Mouse (Mus musculus) midbrain, embryonic 12.5 days (tissue): Measurements from ENCODE around the gene Cars2. TPM values are rescaled to one million over a fixed set of nuclear protein-coding genes. Genes with fewer than 3 reads are reported as not detected.
"Not testable (repeated sequence)": the region's sequence is repeated elsewhere in the genome, so short reads cannot be mapped to it uniquely, and the experiment has no call there.

Experiments used
- ATAC-seq: fragments of 200-750 bp; cut with Nextera tagmentation; 2 replicates; pipeline ENCODE4 v1.8.0; 2017; ENCODE audit warnings: low read depth, moderate TSS enrichment, moderate library complexity; ENCODE audit not compliant: low FRiP score
- H3K27ac ChIP-seq: fragments of 300-500 bp; sonication (generic); replicated peaks from 2 replicates; pipeline ENCODE4 v1.5.1; 2016; ENCODE audit warnings: mild to moderate bottlenecking
- H3K27me3 ChIP-seq: fragments of 300-500 bp; sonication (generic); 2 replicates; pipeline ENCODE4 v1.6.1; 2016; ENCODE audit warnings: mild to moderate bottlenecking
- H3K36me3 ChIP-seq: fragments of 300-500 bp; sonication (generic); 2 replicates; pipeline ENCODE4 v1.6.1; 2016
- H3K4me1 ChIP-seq: fragments of 300-500 bp; sonication (generic); 2 replicates; pipeline ENCODE4 v1.6.1; 2016
- H3K4me2 ChIP-seq: fragments of 300-500 bp; sonication (generic); replicated peaks from 2 replicates; pipeline ENCODE4 v1.6.1; 2016; ENCODE audit warnings: mild to moderate bottlenecking, moderate library complexity
- H3K4me3 ChIP-seq: fragments of 300-500 bp; sonication (generic); 2 replicates; pipeline ENCODE4 v1.5.1; 2016; ENCODE audit warnings: mild to moderate bottlenecking
- H3K9ac ChIP-seq: fragments of 300-500 bp; sonication (generic); replicated peaks from 2 replicates; pipeline ENCODE4 v1.6.1; 2016; ENCODE audit warnings: mild to moderate bottlenecking, moderate library complexity
- H3K9me3 ChIP-seq: fragments of 300-500 bp; sonication (generic); 2 replicates; pipeline ENCODE4 v1.6.1; 2016; ENCODE audit warnings: mild to moderate bottlenecking
- WGBS: fragments of 180-500 bp; shearing (Covaris S2); methylation state at CpG from one replicate; pipeline ENCODE4 v1.1.7; 2016; 5-methylcytosine and 5-hydroxymethylcytosine counted together
- polyA plus RNA-seq: library from polyadenylated mRNA; unstranded; fragments of >200 nt; fragmentation: Nextera tagmentation; extraction: Ambion mirVana; gene quantifications from 2 replicates; pipeline ENCODE4 v1.2.1, GENCODE M21; 2016

Cars2 gene
- polyA plus RNA-seq, 1 experiment from 2014 or later: 20.9 TPM

DNA sequence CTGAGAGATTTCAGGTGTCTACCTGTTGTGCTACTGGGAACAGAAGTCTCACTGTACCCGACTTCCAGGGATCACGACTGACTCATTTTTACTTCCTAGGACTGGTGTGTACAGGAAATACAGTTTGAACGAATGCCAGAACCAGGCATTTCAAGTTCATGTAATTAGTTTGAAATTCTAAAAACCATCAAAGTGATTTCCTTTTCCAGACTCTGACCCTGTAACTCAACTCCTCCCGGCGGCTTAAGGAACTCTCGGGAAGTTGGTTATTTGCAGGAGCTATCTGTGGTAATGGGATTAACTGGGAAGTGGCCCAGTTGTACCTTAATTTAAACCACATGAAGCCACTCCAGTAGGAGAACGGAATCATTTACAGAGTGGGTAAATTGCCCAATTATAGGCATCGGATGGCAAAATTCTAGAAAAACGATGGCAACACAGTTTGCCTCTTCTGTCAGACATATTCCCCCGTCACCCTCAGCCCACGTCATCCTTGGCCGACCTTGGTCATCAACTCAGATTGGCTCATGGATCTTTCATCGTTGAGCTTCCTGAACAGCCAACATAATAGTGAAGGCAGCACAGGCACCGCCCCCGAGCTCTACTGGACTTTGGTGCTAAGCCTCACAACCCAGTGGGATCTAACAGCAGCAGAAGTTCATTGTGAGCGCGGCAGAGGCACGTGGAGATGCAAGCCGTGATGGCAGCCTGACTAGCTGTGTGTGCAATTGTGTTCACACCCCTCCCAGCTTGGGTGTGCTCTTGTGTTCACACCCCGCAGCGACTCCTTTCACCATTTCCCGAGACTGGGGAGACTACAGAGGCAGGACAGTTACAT is 18.9 kb upstream of the Cars2 start:
- no peak for ATAC-seq
- WGBS: 88% methylated on average over 22 of the region's 22 CpGs
- no peaks in the 10 kb centered on the region for H3K27me3 ChIP-seq

DNA sequence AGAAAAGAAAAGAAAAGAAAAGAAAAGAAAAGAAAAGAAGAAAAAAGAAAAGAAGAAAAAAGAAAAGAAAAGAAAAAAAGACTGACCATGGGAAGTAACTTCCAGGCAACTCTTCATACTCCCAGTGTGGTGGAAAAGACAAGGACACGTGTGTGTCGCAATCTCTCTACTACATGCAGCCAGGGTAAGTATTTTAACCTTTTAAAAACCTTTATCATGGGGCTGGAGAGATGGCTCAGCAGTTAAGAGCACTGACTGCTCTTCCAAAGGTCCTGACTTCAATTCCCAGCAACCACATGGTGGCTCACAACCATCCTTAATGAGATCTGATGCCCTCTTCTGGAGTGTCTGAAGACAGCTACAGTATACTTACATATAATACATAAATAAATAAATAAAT is 17.6 kb upstream of the Cars2 start:
- 93% methylated on average over 2 of the region's 2 CpGs for WGBS
- not testable (repeated sequence) for H3K9me3 ChIP-seq, H3K27ac ChIP-seq, H3K4me1 ChIP-seq, H3K9ac ChIP-seq, H3K4me2 ChIP-seq, H3K4me3 ChIP-seq, ATAC-seq, H3K27me3 ChIP-seq
- peaks cover 58% of the 10 kb centered on the region for H3K36me3 ChIP-seq

More for the DNA sequence above, 18.9 kb upstream of the Cars2 start:
- H3K36me3 ChIP-seq: peaks cover 45% of the 10 kb centered on the region
- no peak overlapping the region for H3K9ac ChIP-seq
- H3K9me3 ChIP-seq: 0 out of 2 replicates have a peak, but pooled peaks cover 3% of the 10 kb centered on the region
- H3K4me2 ChIP-seq: no peak overlapping the region
- no peak overlapping the region for H3K4me3 ChIP-seq
- no peaks in the 10 kb centered on the region for H3K4me1 ChIP-seq
- no peak overlapping the region for H3K27ac ChIP-seq

DNA sequence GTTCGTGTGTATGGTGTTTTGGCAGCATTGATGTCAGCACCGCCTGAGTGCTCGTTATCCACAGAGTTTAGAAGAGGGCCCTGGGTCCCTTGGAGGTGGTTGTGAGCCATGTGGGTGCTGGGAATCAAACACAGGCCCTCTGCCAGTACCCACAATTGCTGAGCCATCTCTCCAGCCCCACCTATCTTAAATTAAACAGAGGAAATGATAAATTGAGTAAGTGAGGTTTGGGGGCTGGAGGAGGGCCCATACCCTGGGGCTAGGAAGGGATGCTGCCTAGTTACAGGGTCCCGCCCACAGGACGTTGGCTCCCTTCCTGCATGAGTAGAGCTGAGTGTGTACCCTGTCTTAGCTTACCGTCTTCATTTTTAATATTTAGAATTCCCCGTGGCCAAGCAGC is 14.1 kb upstream of the Cars2 start:
- H3K4me3 ChIP-seq: no peak overlapping the region
- 0 out of 2 replicates have a peak, but pooled peaks cover 4% of the 10 kb centered on the region for H3K9me3 ChIP-seq
- H3K4me1 ChIP-seq: no peaks in the 10 kb centered on the region
- WGBS: 94% methylated on average over 7 of the region's 7 CpGs
- H3K4me2 ChIP-seq: no peak overlapping the region
- peaks cover 69% of the 10 kb centered on the region for H3K36me3 ChIP-seq
- H3K27ac ChIP-seq: no peak overlapping the region
- H3K27me3 ChIP-seq: no peaks in the 10 kb centered on the region
- no peak overlapping the region for H3K9ac ChIP-seq
- no peak for ATAC-seq

DNA sequence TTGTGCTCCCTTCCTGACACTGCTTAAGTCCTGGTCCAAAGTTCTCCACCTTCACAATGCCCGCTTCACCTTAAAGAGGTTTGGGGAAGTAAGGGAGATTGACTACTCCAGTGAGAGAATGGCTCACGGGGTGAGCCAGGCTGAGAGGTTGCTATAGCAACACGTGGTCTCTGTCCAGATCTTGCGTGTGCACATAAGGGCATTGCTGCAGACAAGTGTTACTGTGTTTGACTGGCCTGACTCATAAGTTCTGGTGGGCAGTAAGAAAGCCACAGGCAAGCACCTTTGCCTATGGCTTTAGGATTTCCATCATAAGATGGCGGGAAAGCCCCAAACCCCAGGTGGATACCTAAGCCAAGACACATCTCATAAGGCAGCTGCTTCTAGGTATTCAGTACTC is 13.7 kb upstream of the Cars2 start:
- Histone ChIP-seq H3K4me2 (no peak overlapping the region), H3K9me3 (0 out of 2 replicates have a peak, but pooled peaks cover 4% of the 10 kb centered on the region), H3K4me1 (peaks cover 4% of the 10 kb centered on the region), H3K9ac (no peak overlapping the region), H3K4me3 (no peak overlapping the region), H3K36me3 (peaks cover 64% of the 10 kb centered on the region), H3K27ac (no peak overlapping the region), H3K27me3 (no peaks in the 10 kb centered on the region)
- WGBS: 91% methylated on average over 5 of the region's 5 CpGs
- no peak for ATAC-seq

DNA sequence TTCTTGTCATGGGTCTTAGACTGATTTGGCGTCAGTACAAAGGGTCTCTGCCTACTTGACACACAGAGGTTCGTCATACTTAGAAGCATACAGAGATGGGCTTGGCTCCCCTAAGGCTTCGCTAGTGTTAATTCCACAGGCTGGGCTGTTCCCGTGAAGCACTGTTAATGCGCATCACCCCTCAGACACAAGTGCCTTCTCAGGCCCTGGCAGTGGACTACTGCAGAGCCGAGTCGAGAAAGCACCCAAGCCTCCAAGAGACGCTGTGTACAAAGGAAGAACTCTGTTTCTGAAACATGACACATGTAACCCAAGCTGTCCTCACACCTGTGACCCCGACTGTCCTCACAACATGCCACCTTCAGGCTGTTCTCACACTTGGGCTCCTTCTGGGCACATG is 9.6 kb upstream of the Cars2 start:
- Histone ChIP-seq H3K9ac (no peak overlapping the region), H3K4me3 (no peak overlapping the region), H3K27ac (no peak overlapping the region), H3K36me3 (peaks cover 35% of the 10 kb centered on the region), H3K9me3 (0 out of 2 replicates have a peak, but pooled peaks cover 4% of the 10 kb centered on the region), H3K4me1 (peaks cover 12% of the 10 kb centered on the region), H3K4me2 (no peak overlapping the region; the same call in 1 of the 2 replicates), H3K27me3 (no peaks in the 10 kb centered on the region)
- no peak for ATAC-seq
- 84% methylated on average over 9 of the region's 9 CpGs for WGBS

DNA sequence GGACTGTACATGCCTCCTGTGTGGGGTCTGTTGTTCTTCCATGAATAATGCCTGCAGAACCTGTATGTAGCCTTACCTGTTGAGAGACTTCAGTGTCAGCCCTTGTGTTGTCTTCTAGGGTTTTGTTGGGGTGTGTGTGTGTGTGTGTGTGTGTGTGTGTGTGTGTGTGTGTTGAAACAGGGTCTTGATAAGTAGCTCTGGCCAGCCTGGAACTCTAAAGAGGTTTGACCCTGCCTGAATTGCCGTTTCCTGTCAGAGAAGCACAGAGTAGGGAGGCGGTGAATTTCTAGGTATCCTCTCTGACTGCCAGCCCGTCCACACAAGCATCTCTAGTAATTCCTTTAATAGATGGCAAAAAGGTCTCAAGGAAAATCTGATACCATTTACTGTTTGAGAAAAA is 8.9 kb upstream of the Cars2 start:
- no peaks in the 10 kb centered on the region for H3K27me3 ChIP-seq
- no peak for ATAC-seq
- peaks cover 16% of the 10 kb centered on the region for H3K4me1 ChIP-seq
- 0 out of 2 replicates have a peak, but pooled peaks cover 1% of the 10 kb centered on the region for H3K9me3 ChIP-seq
- no peak overlapping the region for H3K27ac ChIP-seq
- H3K4me3 ChIP-seq: no peak overlapping the region
- WGBS: 78% methylated on average over 3 of the region's 3 CpGs
- peak overlapping the region; percentile 67 for H3K4me2 ChIP-seq
- H3K9ac ChIP-seq: no peak overlapping the region
- H3K36me3 ChIP-seq: peaks cover 28% of the 10 kb centered on the region

DNA sequence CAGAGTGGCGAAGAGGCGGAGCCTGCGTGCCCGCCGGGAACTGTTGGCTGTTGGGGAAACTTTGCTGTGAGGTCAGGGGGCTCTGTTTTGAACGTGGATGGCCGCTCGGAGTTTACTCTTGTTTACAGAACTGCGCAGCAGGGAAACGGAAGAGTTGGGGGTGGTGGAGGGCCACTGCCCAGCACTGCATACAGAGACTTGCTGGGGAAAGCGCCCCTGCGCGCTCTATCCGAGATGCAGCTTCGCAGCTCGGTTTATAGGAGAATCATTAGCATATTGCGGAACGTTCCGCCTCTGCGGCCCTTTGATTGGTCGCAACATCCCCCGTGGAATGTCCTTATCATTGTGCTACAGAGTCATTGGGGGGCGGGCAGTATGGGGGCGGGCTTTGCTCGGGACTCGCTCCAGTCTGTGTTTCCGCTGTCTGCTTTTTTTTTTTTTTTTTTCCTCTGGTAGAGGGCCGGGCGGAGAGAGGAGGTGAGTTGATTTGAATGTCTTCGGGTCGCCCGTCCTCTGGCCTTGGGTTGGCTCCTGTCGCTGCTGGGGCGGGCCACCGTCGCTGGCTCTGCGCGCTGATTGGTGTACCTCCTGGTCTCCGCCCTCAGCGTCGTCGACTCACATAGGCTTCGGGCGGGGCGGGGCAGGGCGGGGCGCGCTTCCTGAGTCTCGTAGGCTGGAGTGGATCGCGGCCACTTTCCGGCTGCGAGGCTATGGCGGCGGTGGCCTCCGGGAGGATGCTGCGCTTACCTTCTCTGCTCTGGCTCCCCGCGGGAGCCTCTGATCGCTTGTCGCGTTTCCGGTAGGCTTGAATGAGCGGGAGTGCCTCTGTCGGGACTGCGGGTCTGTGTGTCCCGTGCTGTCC is 7.4 kb upstream of the Cars2 start:
- H3K27me3 ChIP-seq: no peaks in the 10 kb centered on the region
- peak overlapping the region; percentile 75 for H3K4me2 ChIP-seq
- no peaks in the 10 kb centered on the region for H3K9me3 ChIP-seq
- peaks cover 13% of the 10 kb centered on the region for H3K36me3 ChIP-seq
- H3K27ac ChIP-seq: peak overlapping the region; percentile 100
- peaks cover 25% of the 10 kb centered on the region for H3K4me1 ChIP-seq
- under 1% methylated on average over 67 of the region's 67 CpGs for WGBS
- peak; percentile 79 for ATAC-seq
- peak overlapping the region; percentile 98 for H3K9ac ChIP-seq
- H3K4me3 ChIP-seq: peak overlapping the region; percentile 77

DNA sequence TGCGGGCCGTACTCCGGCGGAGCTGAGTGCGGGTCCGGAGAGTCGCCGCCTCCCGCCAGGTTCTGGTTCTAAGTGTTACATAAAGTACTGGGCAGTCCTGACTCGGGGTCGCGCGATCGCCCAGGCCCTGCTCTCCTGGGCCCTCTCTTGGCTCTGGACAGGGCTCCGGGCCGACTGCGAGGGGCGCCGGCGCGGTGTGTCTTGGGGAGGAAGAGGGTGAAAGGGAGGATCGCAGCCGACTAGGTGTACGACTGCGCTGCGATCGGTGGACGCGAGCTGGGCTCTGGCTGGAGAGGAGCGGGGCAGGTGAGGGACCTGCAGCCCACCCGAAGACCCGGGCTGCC is 6.8 kb upstream of the Cars2 start:
- H3K9ac ChIP-seq: peak overlapping the region; percentile 98
- H3K9me3 ChIP-seq: no peaks in the 10 kb centered on the region
- H3K4me2 ChIP-seq: peak overlapping the region; percentile 75
- H3K4me1 ChIP-seq: peaks cover 25% of the 10 kb centered on the region
- peaks cover 12% of the 10 kb centered on the region for H3K36me3 ChIP-seq
- no peak for ATAC-seq
- under 1% methylated on average over 32 of the region's 32 CpGs for WGBS
- H3K27me3 ChIP-seq: no peaks in the 10 kb centered on the region
- H3K27ac ChIP-seq: peak overlapping the region; percentile 100
- H3K4me3 ChIP-seq: peak overlapping the region; percentile 77

DNA sequence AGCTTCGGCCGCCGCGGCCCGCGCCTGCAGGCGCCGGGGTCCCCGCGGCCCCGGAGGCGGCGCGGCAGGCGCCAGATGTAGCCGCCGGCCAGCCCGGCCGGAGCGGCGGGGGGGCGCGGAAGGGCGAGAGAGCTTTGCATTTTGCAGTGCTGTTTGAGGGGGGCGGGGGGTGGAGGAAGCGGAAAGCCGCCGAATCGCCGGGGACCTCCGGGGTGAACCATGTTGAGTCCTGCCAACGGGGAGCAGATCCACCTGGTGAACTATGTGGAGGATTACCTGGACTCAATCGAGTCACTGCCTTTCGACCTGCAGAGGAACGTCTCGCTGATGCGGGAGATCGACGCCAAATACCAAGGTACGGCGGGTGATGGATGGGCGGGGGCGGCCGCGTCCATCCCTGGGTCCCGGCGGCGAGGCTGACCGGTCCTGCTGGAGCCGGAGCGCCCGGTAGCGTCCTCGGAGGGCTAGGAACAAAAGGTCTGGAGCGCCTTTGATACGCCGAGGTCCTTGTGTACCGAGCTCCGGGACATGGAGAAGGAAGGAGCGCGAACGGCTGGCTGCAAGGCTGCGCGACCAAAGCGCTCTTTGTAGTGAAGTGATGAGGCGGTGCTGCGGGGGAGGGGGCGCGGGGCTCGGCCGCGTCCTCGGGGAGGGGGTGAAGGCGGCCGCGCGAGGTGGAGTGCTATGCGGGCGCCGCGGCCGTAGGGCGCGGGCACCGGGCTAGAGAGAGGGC is 6.3 kb upstream of the Cars2 start:
- peaks cover 25% of the 10 kb centered on the region for H3K4me1 ChIP-seq
- H3K9ac ChIP-seq: peak overlapping the region; percentile 98
- H3K36me3 ChIP-seq: peaks cover 8% of the 10 kb centered on the region
- H3K27ac ChIP-seq: peak overlapping the region; percentile 100
- H3K4me2 ChIP-seq: peak overlapping the region; percentile 75
- H3K27me3 ChIP-seq: no peaks in the 10 kb centered on the region
- H3K9me3 ChIP-seq: no peaks in the 10 kb centered on the region
- H3K4me3 ChIP-seq: peak overlapping the region; percentile 77
- no peak for ATAC-seq
- under 1% methylated on average over 78 of the region's 85 CpGs for WGBS

DNA sequence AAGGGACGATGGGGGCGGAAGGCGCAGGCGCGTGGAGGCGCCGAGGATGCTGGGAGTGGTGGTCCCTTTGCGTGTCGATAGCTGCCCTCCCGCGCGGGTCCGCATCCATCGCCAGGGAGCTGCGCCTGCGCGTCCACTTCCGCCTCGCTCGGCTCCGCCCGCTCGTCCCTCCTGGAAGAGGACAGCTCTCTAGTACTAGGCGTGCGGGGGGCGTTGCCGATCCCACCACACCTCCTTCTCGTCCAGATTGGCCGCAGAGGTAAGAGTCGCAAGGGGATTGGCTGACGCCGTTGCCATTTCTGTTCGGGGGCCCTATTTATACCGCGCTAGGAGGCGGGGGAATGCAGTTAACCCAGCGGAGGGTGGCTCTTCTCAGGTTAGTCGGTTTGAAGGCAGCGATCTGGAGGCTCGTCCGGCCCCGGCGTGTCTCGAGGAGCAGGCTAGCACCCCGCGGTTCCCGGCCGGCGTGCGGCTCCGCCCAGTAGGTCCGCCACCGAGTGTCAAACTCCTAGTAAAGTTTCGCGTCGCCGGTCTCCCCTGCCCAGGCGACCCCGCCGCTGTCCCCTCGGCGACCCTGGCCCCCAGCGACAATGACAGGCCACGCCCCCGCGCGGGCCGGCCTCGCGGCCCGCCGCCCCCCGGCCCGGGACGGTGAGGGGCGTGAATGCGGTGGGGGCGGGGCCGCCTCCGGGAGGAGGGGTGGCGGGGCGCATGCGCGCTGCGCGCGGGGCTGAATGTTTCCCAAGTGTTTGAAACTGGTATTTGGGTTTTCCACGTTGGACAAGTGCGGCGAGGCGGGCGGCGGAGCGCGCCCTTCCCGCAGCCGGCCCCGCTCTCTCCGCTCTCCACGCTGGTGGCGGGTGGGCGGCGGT is 5.4 kb upstream of the Cars2 start:
- Histone ChIP-seq H3K36me3 (no peaks in the 10 kb centered on the region), H3K9ac (peak overlapping the region; percentile 98), H3K27ac (peak overlapping the region; percentile 100), H3K27me3 (no peaks in the 10 kb centered on the region), H3K4me3 (peak overlapping the region; percentile 77), H3K4me2 (peak overlapping the region; percentile 75), H3K4me1 (peaks cover 29% of the 10 kb centered on the region), H3K9me3 (no peaks in the 10 kb centered on the region)
- ATAC-seq: peak; percentile 87
- under 1% methylated on average over 101 of the region's 103 CpGs for WGBS
